ENCODE assay signal across 9 mouse cellular contexts in the genomic region with DNA sequence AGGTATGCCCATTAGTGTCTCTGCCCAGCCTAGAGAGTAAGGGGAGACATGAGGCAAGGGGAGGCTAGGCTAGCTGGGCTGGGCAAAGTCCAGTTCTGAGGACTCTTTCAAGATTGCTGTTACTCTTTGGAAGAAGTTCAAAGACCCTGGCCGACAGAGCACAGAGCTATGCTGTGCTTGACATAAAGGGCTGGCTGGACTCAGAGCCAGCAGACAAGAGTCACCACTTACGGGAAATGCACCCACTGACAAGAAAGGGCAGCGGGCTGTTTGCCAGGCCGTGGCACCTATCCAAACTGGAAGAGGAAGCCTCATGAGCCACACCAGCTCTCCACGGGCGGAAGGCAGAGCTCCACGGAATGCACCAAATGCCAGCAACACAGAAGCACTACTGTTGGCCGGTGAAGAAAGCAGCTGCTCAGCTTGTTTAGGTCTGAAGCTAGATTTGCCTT. TPM values are rescaled to one million over a fixed set of nuclear protein-coding genes. Genes with fewer than 3 reads are reported as not detected.
DNase-seq lines count a peak whose midpoint lies in the region; ATAC-seq and TF ChIP-seq lines count a peak whose summit lies in the region.
"Had no signal": no experiment of that assay in that cellular context is flagged by ENCODE, and none has a peak within 500 bp of the region (broad histone marks: within the 10 kb centered on the region; RNA-seq: fewer than 3 reads in every experiment).

No protein-coding gene starts in this region.

- no peak for DNase-seq in neural tube, embryonic 10.5 days (ENCODE audit: extremely low spot score, low spot score)
- DNase-seq in cerebellum, adult 9-10 months, result peak; percentile 27
- DNase-seq in heart, adult 2 months, result peak; percentile 78 to 86
- DNase-seq in kidney, postnatal 25 days, result peak; percentile 93 to 95
- DNase-seq in lung, postnatal 0 days (ENCODE audit: low spot score), result peak; percentile 96
- peak; percentile 50 to 55 for DNase-seq in right cerebral cortex, postnatal 36 days (ENCODE audit: low spot score in 2 of 2)
- DNase-seq in embryo, embryonic 11 days, result no peak

- H3K4me3 ChIP-seq in neural tube, embryonic 13.5 days, result no peak overlapping the region
- H3K4me3 ChIP-seq in heart, adult 2 months, result no peak overlapping the region
- H3K4me3 ChIP-seq in lung, postnatal 0 days (ENCODE audit: low read depth, low read length), result no peak overlapping the region
- H3K4me3 ChIP-seq: limb, embryonic 13.5 days had no signal

- H3K9me3 ChIP-seq in neural tube, embryonic 13.5 days, result no peaks in the 10 kb centered on the region
- no peaks in the 10 kb centered on the region for H3K9me3 ChIP-seq in lung, postnatal 0 days (ENCODE audit: low read length)
- H3K9me3 ChIP-seq: limb, embryonic 13.5 days had no signal

- no peaks in the 10 kb centered on the region for H3K36me3 ChIP-seq in neural tube, embryonic 13.5 days
- no peaks in the 10 kb centered on the region for H3K36me3 ChIP-seq in heart, adult 2 months (ENCODE audit: control insufficient read depth, insufficient read depth, low read length)
- H3K36me3 ChIP-seq in lung, postnatal 0 days (ENCODE audit: insufficient read depth, low read length), result no peaks in the 10 kb centered on the region
- H3K36me3 ChIP-seq: limb, embryonic 13.5 days had no signal

- no peaks in the 10 kb centered on the region for H3K27me3 ChIP-seq in neural tube, embryonic 13.5 days
- H3K27me3 ChIP-seq in heart, adult 2 months (ENCODE audit: control insufficient read depth, insufficient read depth, low read length), result no peaks in the 10 kb centered on the region
- no peaks in the 10 kb centered on the region for H3K27me3 ChIP-seq in lung, postnatal 0 days (replicated peaks; ENCODE audit: insufficient read depth, low read length)
- H3K27me3 ChIP-seq: limb, embryonic 13.5 days had no signal

- peaks cover 25% of the 10 kb centered on the region for H3K4me1 ChIP-seq in neural tube, embryonic 13.5 days (replicated peaks)
- H3K4me1 ChIP-seq in heart, adult 2 months (ENCODE audit: control insufficient read depth, insufficient read depth, low read length), result peaks cover 2% of the 10 kb centered on the region; the same call in 1 of the 2 replicates
- H3K4me1 ChIP-seq in lung, postnatal 0 days (ENCODE audit: insufficient read depth, low read depth, low read length), result peaks cover 22% of the 10 kb centered on the region; the same call in 1 of the 2 replicates

- no peak overlapping the region for H3K4me2 ChIP-seq in neural tube, embryonic 13.5 days
- H3K4me2 ChIP-seq in lung, postnatal 0 days (replicated peaks; ENCODE audit: low read depth, low read length), result no peak overlapping the region; the same call in 1 of the 2 replicates
- H3K4me2 ChIP-seq: limb, embryonic 13.5 days had no signal

- no peak overlapping the region for H3K9ac ChIP-seq in neural tube, embryonic 13.5 days
- H3K9ac ChIP-seq in heart, adult 2 months (ENCODE audit: low read depth, low read length), result no peak overlapping the region
- no peak overlapping the region for H3K9ac ChIP-seq in lung, postnatal 0 days (replicated peaks; ENCODE audit: low read depth)
- H3K9ac ChIP-seq: limb, embryonic 13.5 days had no signal

- intact Hi-C loops in heart, adult 2 months (cut with DNase I), result no loop called here

- TF ChIP-seq POLR2A in heart, adult 2 months (IDR thresholded peaks at IDR 0.05; ENCODE audit: insufficient read depth, low read depth, low read length), result no peak

- no peak for TF ChIP-seq CTCF in heart, adult 2 months (IDR thresholded peaks at IDR 0.05)
- no peak for TF ChIP-seq CTCF in lung, postnatal 0 days (IDR thresholded peaks at IDR 0.05)

- H3K27ac ChIP-seq in neural tube, embryonic 13.5 days (replicated peaks), result no peak overlapping the region
- H3K27ac ChIP-seq in heart, adult 2 months, result no peak overlapping the region
- peak overlapping the region; percentile 62 for H3K27ac ChIP-seq in lung, postnatal 0 days (ENCODE audit: low read length)
- H3K27ac ChIP-seq: limb, embryonic 13.5 days had no signal

- ATAC-seq in neural tube, embryonic 13.5 days (ENCODE audit: low read depth), result peak; percentile 68; the same call in 1 of the 2 replicates
- peak; percentile 94 for ATAC-seq in lung, postnatal 0 days

- no peak for TF ChIP-seq EP300 in heart, adult 2 months (IDR thresholded peaks at IDR 0.05; ENCODE audit: insufficient read depth, low read depth, low read length)
- TF ChIP-seq EP300 in lung, postnatal 0 days (IDR thresholded peaks at IDR 0.05), result peak; percentile 88; the same call in 1 of the 2 replicates

- 68% methylated on average over 8 of the region's 8 CpGs for WGBS in neural tube, embryonic 13.5 days
- 3% methylated on average over 8 of the region's 8 CpGs for WGBS in heart, adult 2 months
- 6% methylated on average over 8 of the region's 8 CpGs for WGBS in lung, postnatal 0 days

- H3K79me2 ChIP-seq in heart, adult 2 months (replicated peaks; ENCODE audit: control insufficient read depth, insufficient read depth, low read length), result no peaks in the 10 kb centered on the region

RNA-seq across cellular contexts. Expression of gene Tvp23a, which starts 5.3 kb away (rescaled TPM):
- polyA plus RNA-seq in neural tube, embryonic 13.5 days (2015; fragmentation: Nextera tagmentation; extraction: Ambion mirVana), result 39.2 and 40.5 TPM in 2 replicates
- total RNA-seq in heart, adult 2 months (2021), result under 1 TPM; 0.21 to 0.50 TPM
- 0.98 and 1.2 TPM in 2 replicates for polyA plus RNA-seq in heart, adult 2 months (2012; rRNA removed)
- polyA plus RNA-seq in lung, postnatal 0 days (2015; fragmentation: Nextera tagmentation; extraction: Ambion mirVana), result 1.6 and 1.7 TPM in 2 replicates

RNA-seq across cellular contexts. Expression of gene Ciita, which starts 27.4 kb away (rescaled TPM):
- 0.35 and 0.54 TPM in 2 replicates for polyA plus RNA-seq in neural tube, embryonic 13.5 days (2015; fragmentation: Nextera tagmentation; extraction: Ambion mirVana)
- total RNA-seq in heart, adult 2 months (2021), result under 1 TPM; 0.41 to 0.50 TPM
- 1.0 and 2.0 TPM in 2 replicates for polyA plus RNA-seq in heart, adult 2 months (2012; rRNA removed)
- polyA plus RNA-seq in lung, postnatal 0 days (2015; fragmentation: Nextera tagmentation; extraction: Ambion mirVana), result 1.3 and 1.4 TPM in 2 replicates

RNA-seq across cellular contexts. Expression of gene Nubp1, which starts 40.7 kb away (rescaled TPM):
- polyA plus RNA-seq in neural tube, embryonic 13.5 days (2015; fragmentation: Nextera tagmentation; extraction: Ambion mirVana), result 47.8 and 51.1 TPM in 2 replicates
- total RNA-seq in heart, adult 2 months (2021), result 1 to 10 TPM; 7.4 to 7.9 TPM
- 11.5 and 14.7 TPM in 2 replicates for polyA plus RNA-seq in heart, adult 2 months (2012; rRNA removed)
- 31.2 and 31.6 TPM in 2 replicates for polyA plus RNA-seq in lung, postnatal 0 days (2015; fragmentation: Nextera tagmentation; extraction: Ambion mirVana)

RNA-seq across cellular contexts. Expression of gene Tekt5, which starts 57.2 kb away (rescaled TPM):
- polyA plus RNA-seq in neural tube, embryonic 13.5 days (2015; fragmentation: Nextera tagmentation; extraction: Ambion mirVana), result 5.2 and 5.7 TPM in 2 replicates
- total RNA-seq in heart, adult 2 months (2021), result not detected
- polyA plus RNA-seq in heart, adult 2 months (2012; rRNA removed), result 0.12 and 0.18 TPM in 2 replicates
- 9.9 and 11.7 TPM in 2 replicates for polyA plus RNA-seq in lung, postnatal 0 days (2015; fragmentation: Nextera tagmentation; extraction: Ambion mirVana)

Comparison
In these comparisons a context has a peak if more than half of its experiments do, and no peak if none do; other contexts are left out.
1. DNase-seq: peak in cerebellum, adult 9-10 months (single experiment), heart, adult 2 months (2 of 2), kidney, postnatal 25 days (2 of 2), lung, postnatal 0 days (single experiment) and right cerebral cortex, postnatal 36 days (2 of 2); none in neural tube, embryonic 10.5 days (single experiment) and embryo, embryonic 11 days (single experiment).
2. RNA of gene Tvp23a, which starts 5.3 kb away (polyA plus RNA-seq): 39.2 to 40.5 TPM in neural tube, embryonic 13.5 days; 1.6 to 1.7 TPM in lung, postnatal 0 days and 0.98 to 1.2 TPM in heart, adult 2 months; every median in the first group is over 10 times any median in the second.